Mouse (Mus musculus) intestine, postnatal 0 days (tissue): ENCODE results near the gene Pxmp4. TPM values are rescaled to one million over a fixed set of nuclear protein-coding genes. Genes with fewer than 3 reads are reported as not detected.

Source experiments
- ATAC-seq: fragments of 200-750 bp; cut with Nextera tagmentation; 2 replicates; pipeline ENCODE4 v1.8.0; 2017; ENCODE audit warnings: mild to moderate bottlenecking, moderate TSS enrichment, moderate library complexity
- H3K27ac ChIP-seq: fragments of 300-500 bp; sonication (generic); 2 replicates; pipeline ENCODE4 v1.5.1; 2014; ENCODE audit warnings: mild to moderate bottlenecking, low read depth, low read length, moderate library complexity
- H3K27me3 ChIP-seq: fragments of 300-500 bp; sonication (generic); replicated peaks from 2 replicates; pipeline ENCODE4 v1.6.1; 2014; ENCODE audit warnings: low read length, mixed read lengths; ENCODE audit not compliant: control insufficient read depth, insufficient read depth
- H3K36me3 ChIP-seq: fragments of 300-500 bp; sonication (generic); 2 replicates; pipeline ENCODE4 v1.6.1; 2014; ENCODE audit warnings: mild to moderate bottlenecking, moderate library complexity; ENCODE audit not compliant: control insufficient read depth, insufficient read depth
- H3K4me1 ChIP-seq: fragments of 300-500 bp; sonication (generic); replicated peaks from 2 replicates; pipeline ENCODE4 v1.6.1; 2014; ENCODE audit warnings: antibody characterized with exemption, low read length, mixed read lengths; ENCODE audit not compliant: control insufficient read depth, insufficient read depth
- H3K4me2 ChIP-seq: fragments of 300-500 bp; sonication (generic); replicated peaks from 2 replicates; pipeline ENCODE4 v1.6.1; 2014; ENCODE audit warnings: low read depth, mild to moderate bottlenecking, moderate library complexity
- H3K4me3 ChIP-seq: fragments of 300-500 bp; sonication (generic); 2 replicates; pipeline ENCODE4 v1.5.1; 2014; ENCODE audit warnings: low read depth, low read length
- H3K9ac ChIP-seq: fragments of 300-500 bp; sonication (generic); 2 replicates; pipeline ENCODE4 v1.6.1; 2014; ENCODE audit warnings: mild to moderate bottlenecking, low read depth, low read length
- H3K9me3 ChIP-seq: fragments of 300-500 bp; sonication (generic); 2 replicates; pipeline ENCODE4 v1.6.1; 2016; ENCODE audit warnings: mixed run types; ENCODE audit not compliant: control insufficient read depth
- CTCF ChIP-seq: sonication (generic); IDR thresholded peaks from 2 replicates; pipeline ENCODE4 v1.5.1; 2016; ENCODE audit warnings: low read depth, mild to moderate bottlenecking, control low read depth, antibody characterized with exemption, moderate library complexity
- WGBS: fragments of 180-500 bp; shearing (Covaris S2); extraction: QIAGEN DNeasy Blood & Tissue Kit; methylation state at CpG from one replicate; pipeline ENCODE4 v1.1.7; 2014; 5-methylcytosine and 5-hydroxymethylcytosine counted together
- polyA plus RNA-seq: library from polyadenylated mRNA; unstranded; fragments of >200 nt; fragmentation: Nextera tagmentation; extraction: Ambion mirVana; gene quantifications from 2 replicates; pipeline ENCODE4 v1.2.1, GENCODE M21; 2015

Gene Pxmp4
- polyA plus RNA-seq, 1 experiment from 2014 or later, result 62.5 TPM

DNA sequence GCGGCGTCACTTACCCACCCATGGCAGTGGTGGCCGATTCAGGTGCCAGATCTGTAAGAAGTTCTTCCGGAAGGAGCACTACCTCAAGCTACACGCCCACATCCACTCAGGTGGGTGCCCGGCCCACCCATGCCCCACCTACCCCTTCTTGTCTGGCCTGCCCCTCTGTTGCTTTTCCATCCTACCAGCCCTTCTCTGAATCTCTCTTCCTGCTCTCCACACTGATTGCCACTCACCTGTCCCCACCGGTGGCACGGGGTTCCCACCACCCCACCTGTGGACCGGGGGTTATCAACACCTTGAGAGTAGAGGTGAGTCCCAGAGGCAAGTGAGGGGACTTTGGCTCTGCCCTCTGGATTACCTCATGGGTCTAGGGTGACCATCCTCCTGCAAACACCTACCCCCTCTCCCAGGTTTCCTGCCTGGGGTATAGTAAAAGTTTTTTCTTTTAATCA, 38.5 kb upstream of the Pxmp4 start:
- TF ChIP-seq CTCF, result no peak
- Histone ChIP-seq H3K27ac (no peak overlapping the region), H3K36me3 (peaks cover 20% of the 10 kb centered on the region), H3K9me3 (no peaks in the 10 kb centered on the region), H3K4me3 (no peak overlapping the region), H3K4me2 (no peak overlapping the region; the same call in 1 of the 2 replicates), H3K9ac (no peak overlapping the region), H3K4me1 (no peaks in the 10 kb centered on the region), H3K27me3 (no peaks in the 10 kb centered on the region)
- peak; percentile 53 for ATAC-seq
- 56% methylated on average over 9 of the region's 9 CpGs for WGBS

DNA sequence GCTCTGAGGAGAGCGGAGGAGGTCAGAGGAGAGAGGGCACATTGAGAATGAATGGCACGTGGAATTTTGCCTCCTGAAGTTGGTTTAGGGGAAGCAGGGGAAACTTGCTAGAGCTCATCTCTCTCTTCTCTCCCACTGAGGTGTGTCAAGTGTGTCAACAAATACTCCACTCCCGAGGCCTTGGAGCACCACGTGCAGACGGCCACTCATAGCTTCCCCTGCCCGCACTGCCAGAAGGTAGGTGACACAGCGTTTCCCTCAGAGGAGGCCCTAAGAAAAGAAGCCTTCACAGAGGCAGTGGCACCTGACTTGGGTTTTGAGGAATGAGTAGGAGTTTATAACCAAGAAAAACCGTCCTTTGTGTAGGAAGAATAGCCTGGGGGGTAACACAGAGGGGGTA, 37.7 kb upstream of the Pxmp4 start:
- H3K9ac ChIP-seq, result no peak overlapping the region
- H3K9me3 ChIP-seq, result no peaks in the 10 kb centered on the region
- WGBS, result 55% methylated on average over 8 of the region's 8 CpGs
- no peaks in the 10 kb centered on the region for H3K4me1 ChIP-seq
- H3K36me3 ChIP-seq, result peaks cover 20% of the 10 kb centered on the region
- no peak for ATAC-seq
- H3K4me2 ChIP-seq, result no peak overlapping the region
- H3K27me3 ChIP-seq, result no peaks in the 10 kb centered on the region
- TF ChIP-seq CTCF, result no peak
- no peak overlapping the region for H3K4me3 ChIP-seq
- no peak overlapping the region for H3K27ac ChIP-seq

DNA sequence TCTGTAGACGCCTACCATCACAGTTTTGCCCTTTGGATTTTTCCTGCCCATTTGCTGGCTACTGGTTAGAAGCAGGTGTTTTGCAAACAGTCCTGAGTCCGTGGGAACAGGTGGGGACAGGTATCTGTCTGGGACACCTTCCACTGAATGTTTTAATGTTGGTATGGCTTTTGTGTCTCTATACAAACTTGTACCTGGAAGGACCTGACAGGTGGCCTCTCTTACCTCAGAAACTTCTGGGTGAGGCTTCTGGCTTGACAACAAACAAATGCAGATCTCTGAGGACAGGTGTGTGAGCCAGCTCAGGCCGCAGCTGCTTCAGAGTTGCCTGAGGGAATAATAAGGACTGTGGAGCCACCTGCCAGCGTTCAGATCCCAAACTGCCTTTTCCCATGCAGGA, 35.6 kb upstream of the Pxmp4 start:
- Histone ChIP-seq H3K27me3 (no peaks in the 10 kb centered on the region), H3K9me3 (no peaks in the 10 kb centered on the region), H3K9ac (no peak overlapping the region), H3K36me3 (peaks cover 10% of the 10 kb centered on the region), H3K4me1 (0 out of 2 replicates have a peak, but pooled peaks cover under 1% of the 10 kb centered on the region), H3K4me3 (no peak overlapping the region), H3K4me2 (no peak overlapping the region), H3K27ac (peak overlapping the region; percentile 30; the same call in 1 of the 2 replicates)
- WGBS, result 54% methylated on average over 4 of the region's 4 CpGs
- ATAC-seq, result peak; percentile 52
- TF ChIP-seq CTCF, result no peak

DNA sequence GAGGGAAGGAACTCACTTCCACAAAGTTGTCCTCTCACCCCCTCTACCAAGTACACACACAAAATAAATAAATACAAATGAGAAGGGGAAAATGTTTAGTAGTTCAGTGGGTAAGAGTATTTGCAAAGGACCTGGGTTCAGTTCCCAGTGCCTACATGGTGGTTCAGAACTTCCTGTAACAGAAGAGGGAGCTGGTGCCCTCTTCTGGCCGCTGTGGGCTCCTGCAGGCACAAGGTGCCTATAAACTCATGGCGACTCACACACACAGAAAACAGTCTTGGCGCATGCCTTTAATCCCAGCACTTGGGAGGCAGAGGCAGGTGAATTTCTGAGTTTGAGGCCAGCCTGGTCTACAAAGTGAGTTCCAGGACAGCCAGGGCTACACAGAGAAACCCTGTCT, 35.0 kb upstream of the Pxmp4 start:
- 0 out of 2 replicates have a peak, but pooled peaks cover 2% of the 10 kb centered on the region for H3K4me1 ChIP-seq
- peak; percentile 28 for TF ChIP-seq CTCF
- no peak for ATAC-seq
- H3K9ac ChIP-seq, result no peak overlapping the region
- no peaks in the 10 kb centered on the region for H3K9me3 ChIP-seq
- H3K27me3 ChIP-seq, result no peaks in the 10 kb centered on the region
- 97% methylated on average over 3 of the region's 3 CpGs for WGBS
- H3K27ac ChIP-seq, result no peak overlapping the region
- no peak overlapping the region for H3K4me3 ChIP-seq
- H3K36me3 ChIP-seq, result peaks cover 10% of the 10 kb centered on the region
- H3K4me2 ChIP-seq, result no peak overlapping the region

DNA sequence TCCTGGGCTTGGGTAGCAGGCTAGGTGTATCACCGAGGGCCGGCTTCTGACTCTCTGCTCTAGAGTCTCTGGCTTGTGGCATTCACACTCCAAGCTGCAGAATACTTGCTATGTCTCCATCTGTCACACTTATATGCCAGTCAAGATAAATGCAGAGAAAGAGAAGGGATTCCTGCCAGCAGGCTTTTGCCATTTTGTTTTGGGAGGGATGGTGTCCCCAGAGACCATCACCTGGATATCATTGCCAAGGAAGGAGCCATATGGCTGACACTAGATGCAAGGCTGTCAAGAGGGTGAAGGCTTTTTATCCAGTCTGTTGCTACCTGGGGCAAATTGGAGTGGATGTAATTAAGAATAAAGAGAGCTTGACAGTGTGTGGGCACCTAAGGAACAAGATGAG, 32.3 kb upstream of the Pxmp4 start:
- H3K9ac ChIP-seq, result no peak overlapping the region
- no peak for TF ChIP-seq CTCF
- WGBS, result 95% methylated on average over 2 of the region's 2 CpGs
- ATAC-seq, result no peak
- no peaks in the 10 kb centered on the region for H3K27me3 ChIP-seq
- H3K4me1 ChIP-seq, result 0 out of 2 replicates have a peak, but pooled peaks cover 2% of the 10 kb centered on the region
- no peak overlapping the region for H3K27ac ChIP-seq
- H3K4me2 ChIP-seq, result no peak overlapping the region
- H3K4me3 ChIP-seq, result no peak overlapping the region
- H3K9me3 ChIP-seq, result no peaks in the 10 kb centered on the region
- peaks cover 15% of the 10 kb centered on the region for H3K36me3 ChIP-seq

DNA sequence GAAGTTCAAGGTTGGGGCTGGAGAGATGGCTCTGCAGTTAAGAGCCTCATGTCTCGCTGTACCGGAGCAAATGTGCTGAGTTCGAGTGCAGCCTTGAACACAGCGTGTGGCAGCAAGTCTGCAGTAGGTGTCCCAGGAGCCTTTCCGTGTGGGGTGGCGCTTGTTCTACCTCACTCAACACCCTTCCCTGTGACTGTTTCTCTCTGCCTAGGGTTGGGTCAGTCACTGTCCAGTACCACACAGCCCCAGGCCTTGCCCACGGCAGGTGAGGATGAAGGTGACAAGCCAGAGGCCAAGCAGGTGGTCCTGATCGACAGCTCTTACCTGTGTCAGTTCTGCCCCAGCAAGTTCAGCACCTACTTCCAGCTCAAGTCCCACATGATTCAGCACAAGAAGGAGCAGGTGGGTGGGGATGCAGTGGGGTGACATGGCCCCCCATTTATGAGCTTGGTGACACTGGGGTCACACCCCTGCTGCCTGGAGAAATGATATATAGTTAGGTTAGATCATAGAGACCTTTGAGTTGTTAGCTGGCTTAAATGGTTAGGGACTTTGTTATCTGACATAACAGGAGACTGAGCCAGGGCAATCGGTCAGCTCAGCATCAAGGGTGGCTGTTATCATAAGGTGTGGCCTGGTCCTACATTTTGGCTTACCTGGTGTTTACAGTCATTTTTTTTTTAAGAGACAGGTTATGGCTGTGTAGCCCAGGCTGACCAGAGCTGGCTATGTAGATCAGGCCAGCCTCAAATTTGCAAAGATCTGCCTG, 30.6 kb upstream of the Pxmp4 start:
- peak; percentile 75 for ATAC-seq
- 0 out of 2 replicates have a peak, but pooled peaks cover 2% of the 10 kb centered on the region for H3K4me1 ChIP-seq
- H3K27ac ChIP-seq, result no peak overlapping the region
- 76% methylated on average over 9 of the region's 9 CpGs for WGBS
- H3K9me3 ChIP-seq, result no peaks in the 10 kb centered on the region
- H3K27me3 ChIP-seq, result no peaks in the 10 kb centered on the region
- H3K36me3 ChIP-seq, result peaks cover 23% of the 10 kb centered on the region
- no peak overlapping the region for H3K9ac ChIP-seq
- no peak overlapping the region for H3K4me3 ChIP-seq
- no peak overlapping the region for H3K4me2 ChIP-seq
- TF ChIP-seq CTCF, result no peak
